Mouse (Mus musculus): ENCODE measurements around the gene Gm13275.
A peak's percentile ranks its signal among the peaks of the same experiment; 100 is the strongest.

DNA sequence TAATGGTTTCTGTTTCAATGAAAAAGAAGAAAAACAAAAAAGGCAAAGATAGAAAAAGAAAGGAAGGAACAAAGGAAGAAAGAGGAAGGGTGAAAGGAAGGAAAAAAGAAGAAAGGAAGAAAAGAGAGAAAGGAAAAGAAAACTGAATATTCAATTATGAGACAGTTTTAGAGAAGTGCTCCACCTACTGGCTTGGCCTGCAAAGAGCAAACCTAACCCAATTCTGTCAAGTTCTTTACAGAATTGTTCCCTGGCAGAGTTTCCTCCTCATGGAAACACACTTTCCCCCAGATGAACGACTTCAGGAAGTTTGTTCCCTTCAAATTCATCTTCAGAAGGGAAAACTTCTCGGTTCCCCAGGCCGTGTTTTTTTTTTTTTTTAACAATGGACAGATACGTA lies 28.7 kb downstream of the Gm13275 start:
- TF ChIP-seq POLR2A (IDR thresholded peaks at IDR 0.05; ENCODE audit: insufficient read depth, low read depth, low read length) (no peak), CTCF (IDR thresholded peaks at IDR 0.05) (peak; percentile 67), EP300 (IDR thresholded peaks at IDR 0.05; ENCODE audit: insufficient read depth, low read depth, low read length) (no peak)
